In the genomic region with DNA sequence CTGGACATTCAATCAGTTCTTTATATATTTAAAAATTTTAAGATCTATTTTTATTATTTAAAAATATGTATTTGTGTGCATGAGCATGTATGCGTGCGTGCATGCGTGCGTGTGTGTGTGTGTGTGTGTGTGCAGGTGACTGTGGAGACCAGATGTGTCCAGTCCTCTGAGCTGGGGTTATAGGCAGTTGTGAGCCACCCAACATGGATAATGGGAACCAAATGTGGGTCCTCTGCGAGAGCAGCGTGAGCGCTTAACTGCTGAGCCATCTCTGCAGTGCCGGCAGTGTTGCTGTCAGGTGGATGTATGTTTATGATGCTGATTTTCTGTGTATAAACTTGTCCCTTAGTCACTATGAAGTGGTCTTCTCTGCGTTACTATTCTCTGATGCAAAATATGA, we compare ENCODE assay signal across 25 mouse cellular contexts. TPM values are rescaled to one million over a fixed set of nuclear protein-coding genes. Genes with fewer than 3 reads are reported as not detected.
DNase-seq lines count a peak whose midpoint lies in the region; ATAC-seq lines count a peak whose summit lies in the region.
"Had no signal": no experiment of that assay in that cellular context is flagged by ENCODE, and none has a peak within 500 bp of the region (broad histone marks: within the 10 kb centered on the region; RNA-seq: fewer than 3 reads in every experiment).

No protein-coding gene starts in this region.

- DNase-seq in embryo, embryonic 11 days, result peak; percentile 45
- DNase-seq in embryo, embryonic 9.5 days (ENCODE audit: extremely low spot score), result no peak
- peak; percentile 37 for DNase-seq in embryonic facial prominence, embryonic 10.5 days (ENCODE audit: low spot score)
- DNase-seq in embryonic facial prominence, embryonic 11.5 days (ENCODE audit: low spot score), result peak; percentile 71
- DNase-seq in limb, embryonic 10.5 days (ENCODE audit: low spot score), result peak; percentile 52
- no peak for DNase-seq in adrenal gland, adult 8-10 months
- no peak for DNase-seq in cerebellum, adult 11-12 months
- DNase-seq: adrenal gland, postnatal 10 days; adrenal gland, postnatal 25 days; cerebellum, adult 11 months; cerebellum, adult 2 months; cerebellum, adult 9-10 months; cerebellum, postnatal 10 days; cerebellum, postnatal 25 days had no signal

- no peak overlapping the region for H3K27ac ChIP-seq in embryonic facial prominence, embryonic 10.5 days (replicated peaks)
- H3K27ac ChIP-seq in embryonic facial prominence, embryonic 11.5 days (replicated peaks; ENCODE audit: low read depth, low read length), result no peak overlapping the region
- no peak overlapping the region for H3K27ac ChIP-seq in limb, embryonic 10.5 days
- H3K27ac ChIP-seq: embryonic facial prominence, embryonic 12.5 days; forebrain, embryonic 10.5 days; forebrain, embryonic 12.5 days had no signal

- H3K4me2 ChIP-seq in embryonic facial prominence, embryonic 11.5 days (ENCODE audit: low read depth, low read length), result no peak overlapping the region
- H3K4me2 ChIP-seq: embryonic facial prominence, embryonic 12.5 days; forebrain, embryonic 12.5 days had no signal

- H3K36me3 ChIP-seq in embryonic facial prominence, embryonic 10.5 days (replicated peaks), result no peaks in the 10 kb centered on the region
- no peaks in the 10 kb centered on the region for H3K36me3 ChIP-seq in embryonic facial prominence, embryonic 11.5 days (replicated peaks; ENCODE audit: control insufficient read depth, insufficient read depth, low read depth, low read length)
- H3K36me3 ChIP-seq in limb, embryonic 10.5 days, result no peaks in the 10 kb centered on the region
- H3K36me3 ChIP-seq: embryonic facial prominence, embryonic 12.5 days; forebrain, embryonic 10.5 days; forebrain, embryonic 12.5 days; G1E had no signal

- 62% methylated on average over 9 of the region's 9 CpGs for WGBS in embryonic facial prominence, embryonic 10.5 days
- 51% methylated on average over 9 of the region's 9 CpGs for WGBS in embryonic facial prominence, embryonic 11.5 days
- 52% methylated on average over 9 of the region's 9 CpGs for WGBS in limb, embryonic 10.5 days

- peaks cover 19% of the 10 kb centered on the region for H3K4me1 ChIP-seq in embryonic facial prominence, embryonic 10.5 days
- no peaks in the 10 kb centered on the region; the same call in 1 of the 2 replicates for H3K4me1 ChIP-seq in embryonic facial prominence, embryonic 11.5 days (ENCODE audit: control insufficient read depth, insufficient read depth, low read length)
- H3K4me1 ChIP-seq in limb, embryonic 10.5 days, result peaks cover 32% of the 10 kb centered on the region

- H3K9ac ChIP-seq in embryonic facial prominence, embryonic 11.5 days (replicated peaks; ENCODE audit: low read length), result no peak overlapping the region
- H3K9ac ChIP-seq: embryonic facial prominence, embryonic 12.5 days; forebrain, embryonic 12.5 days had no signal

- ATAC-seq in embryonic facial prominence, embryonic 11.5 days (replicated peaks; ENCODE audit: insufficient number of reproducible peaks, low FRiP score, low TSS enrichment, low read depth), result no peak
- no peak for ATAC-seq in CD4-positive, CD25-positive, alpha-beta regulatory T cell, adult 4 months
- ATAC-seq: activated CD4-positive, CD25-positive, alpha-beta regulatory T cell, adult 4 months; forebrain, embryonic 14.5 days; forebrain, embryonic 16.5 days; Patski had no signal

- peaks cover 7% of the 10 kb centered on the region; the same call in 1 of the 2 replicates for H3K27me3 ChIP-seq in embryonic facial prominence, embryonic 10.5 days (replicated peaks; ENCODE audit: low read depth, poor library complexity, severe bottlenecking)
- H3K27me3 ChIP-seq in embryonic facial prominence, embryonic 11.5 days (ENCODE audit: control insufficient read depth, insufficient read depth, low read length), result no peaks in the 10 kb centered on the region
- peaks cover 20% of the 10 kb centered on the region for H3K27me3 ChIP-seq in limb, embryonic 10.5 days (ENCODE audit: low read depth, poor library complexity, severe bottlenecking)
- H3K27me3 ChIP-seq: embryonic facial prominence, embryonic 12.5 days; forebrain, embryonic 12.5 days had no signal

- no peak overlapping the region for H3K4me3 ChIP-seq in embryonic facial prominence, embryonic 10.5 days
- H3K4me3 ChIP-seq in embryonic facial prominence, embryonic 11.5 days (ENCODE audit: low read depth, low read length), result no peak overlapping the region
- no peak overlapping the region for H3K4me3 ChIP-seq in limb, embryonic 10.5 days
- H3K4me3 ChIP-seq: embryonic facial prominence, embryonic 12.5 days; forebrain, embryonic 10.5 days; forebrain, embryonic 12.5 days had no signal

- no peaks in the 10 kb centered on the region for H3K9me3 ChIP-seq in embryonic facial prominence, embryonic 10.5 days
- H3K9me3 ChIP-seq in embryonic facial prominence, embryonic 11.5 days (replicated peaks; ENCODE audit: control insufficient read depth, low read length), result no peaks in the 10 kb centered on the region
- H3K9me3 ChIP-seq in limb, embryonic 10.5 days (replicated peaks), result no peaks in the 10 kb centered on the region
- H3K9me3 ChIP-seq: embryonic facial prominence, embryonic 12.5 days; forebrain, embryonic 10.5 days; forebrain, embryonic 12.5 days; G1E had no signal

RNA-seq across cellular contexts. Expression of a gene that starts 21.9 kb away (rescaled TPM):
- polyA plus RNA-seq in embryonic facial prominence, embryonic 10.5 days (2016; fragmentation: Nextera tagmentation; extraction: Ambion mirVana), result 0.19 and 0.87 TPM in 2 replicates
- 0.29 and 0.91 TPM in 2 replicates for polyA plus RNA-seq in embryonic facial prominence, embryonic 11.5 days (2014; fragmentation: Nextera tagmentation; extraction: Ambion mirVana)
- 0.15 TPM in 1 of 2 replicates, not detected in the other for polyA plus RNA-seq in limb, embryonic 10.5 days (2016; fragmentation: Nextera tagmentation; extraction: Ambion mirVana)
- 1 to 10 TPM in 1 of 4 experiments, under 1 TPM in 3; 0.67 to 1.1 (median 0.82) TPM for total RNA-seq in adrenal gland, adult 8-10 months (2022)
- under 1 TPM; 0.35 to 0.39 TPM for polyA plus RNA-seq in CD4-positive, CD25-positive, alpha-beta regulatory T cell, adult 4 months (2017; shearing (Covaris generic))
- total RNA-seq: CH12.LX had no signal
- polyA plus RNA-seq: C2C12, G1E had no signal

Comparison
In these comparisons a context has a peak if more than half of its experiments do, and no peak if none do; other contexts are left out.
1. DNase-seq: peak in embryo, embryonic 11 days (single experiment), embryonic facial prominence, embryonic 10.5 days (single experiment), embryonic facial prominence, embryonic 11.5 days (single experiment) and limb, embryonic 10.5 days (single experiment); none in embryo, embryonic 9.5 days (single experiment), adrenal gland, adult 8-10 months (single experiment) and cerebellum, adult 11-12 months (single experiment).